Mouse (Mus musculus) limb, embryonic 10.5 days (tissue): Measurements from ENCODE around the gene Hmgb2. TPM values are rescaled to one million over a fixed set of nuclear protein-coding genes. Genes with fewer than 3 reads are reported as not detected.
"Not testable (repeated sequence)": the region's sequence is repeated elsewhere in the genome, so short reads cannot be mapped to it uniquely, and the experiment has no call there.

Source experiments
- DNase-seq: peaks from one replicate; pipeline ENCODE4 v3.0.0-alpha.2; 2017; ENCODE audit warnings: low spot score
- H3K27ac ChIP-seq: fragments of 300-500 bp; sonication (generic); 2 replicates; pipeline ENCODE4 v1.5.1; 2016; ENCODE audit warnings: mild to moderate bottlenecking
- H3K27me3 ChIP-seq: fragments of 300-500 bp; sonication (generic); 2 replicates; pipeline ENCODE4 v1.6.1; 2016; ENCODE audit warnings: low read depth, mild to moderate bottlenecking; ENCODE audit not compliant: poor library complexity, severe bottlenecking
- H3K36me3 ChIP-seq: fragments of 300-500 bp; sonication (generic); 2 replicates; pipeline ENCODE4 v1.6.1; 2016; ENCODE audit warnings: mild to moderate bottlenecking, moderate library complexity
- H3K4me1 ChIP-seq: fragments of 300-500 bp; sonication (generic); 2 replicates; pipeline ENCODE4 v1.6.1; 2016
- H3K4me3 ChIP-seq: fragments of 300-500 bp; sonication (generic); 2 replicates; pipeline ENCODE4 v1.5.1; 2016; ENCODE audit warnings: mild to moderate bottlenecking, moderate library complexity
- H3K9me3 ChIP-seq: fragments of 300-500 bp; sonication (generic); replicated peaks from 2 replicates; pipeline ENCODE4 v1.6.1; 2016; ENCODE audit warnings: mild to moderate bottlenecking
- WGBS: fragments of 180-500 bp; shearing (Covaris S2); methylation state at CpG from one replicate; pipeline ENCODE4 v1.1.7; 2016; 5-methylcytosine and 5-hydroxymethylcytosine counted together
- polyA plus RNA-seq: library from polyadenylated mRNA; unstranded; fragments of >200 nt; fragmentation: Nextera tagmentation; extraction: Ambion mirVana; gene quantifications from 2 replicates; pipeline ENCODE4 v1.2.1, GENCODE M21; 2016

The Hmgb2 gene
- polyA plus RNA-seq, 1 experiment from 2014 or later = 548 TPM

DNA sequence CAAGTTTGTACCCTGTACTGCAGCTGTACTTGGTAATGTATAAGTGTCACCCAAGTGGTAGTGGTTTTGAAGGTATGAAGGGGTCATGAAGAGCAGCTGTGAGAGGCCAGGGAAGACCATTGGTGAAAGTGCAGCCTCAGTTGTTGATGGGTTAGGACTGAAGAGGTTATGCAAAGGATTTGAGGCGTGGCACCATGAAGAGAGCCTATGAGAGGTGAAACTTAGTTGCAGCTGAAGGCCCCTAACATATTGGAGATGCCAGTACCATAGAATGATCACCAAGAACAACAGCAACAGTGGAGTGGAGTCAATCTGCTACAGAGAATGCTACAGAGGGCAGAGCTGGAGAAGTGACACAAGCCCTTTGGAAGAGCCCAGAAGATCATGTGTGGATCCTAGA lies 22.3 kb upstream of the Hmgb2 start:
- H3K27me3 ChIP-seq = no peaks in the 10 kb centered on the region
- H3K4me1 ChIP-seq = peaks cover 8% of the 10 kb centered on the region
- H3K4me3 ChIP-seq = no peak overlapping the region
- H3K27ac ChIP-seq = no peak overlapping the region
- DNase-seq = no peak
- peaks cover 13% of the 10 kb centered on the region for H3K36me3 ChIP-seq
- no peaks in the 10 kb centered on the region for H3K9me3 ChIP-seq
- WGBS = 91% methylated on average over 1 of the region's 1 CpGs

DNA sequence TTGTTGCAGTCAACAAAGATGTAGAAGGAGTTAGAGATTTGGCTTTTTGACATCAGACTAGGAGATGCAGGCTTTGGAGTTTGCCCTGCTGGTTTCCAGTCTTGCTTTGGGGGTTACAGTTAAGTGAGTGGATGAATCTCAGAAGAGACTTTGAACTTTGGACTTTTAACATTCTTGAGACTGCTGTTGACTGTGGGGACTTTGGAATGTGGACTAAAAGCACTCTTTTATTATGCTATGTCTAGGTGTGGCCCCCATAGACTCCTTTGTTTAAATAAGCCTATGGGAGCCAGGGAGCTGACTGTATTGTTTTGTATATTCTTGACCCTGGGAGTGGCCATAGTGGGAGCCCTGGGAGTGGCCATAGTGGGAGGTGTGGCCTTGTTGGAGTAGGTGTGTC lies 21.8 kb upstream of the Hmgb2 start:
- no peaks in the 10 kb centered on the region for H3K9me3 ChIP-seq
- H3K27ac ChIP-seq = no peak overlapping the region
- no peaks in the 10 kb centered on the region for H3K27me3 ChIP-seq
- no peak overlapping the region for H3K4me3 ChIP-seq
- peaks cover 8% of the 10 kb centered on the region for H3K4me1 ChIP-seq
- DNase-seq = no peak
- H3K36me3 ChIP-seq = peaks cover 7% of the 10 kb centered on the region

DNA sequence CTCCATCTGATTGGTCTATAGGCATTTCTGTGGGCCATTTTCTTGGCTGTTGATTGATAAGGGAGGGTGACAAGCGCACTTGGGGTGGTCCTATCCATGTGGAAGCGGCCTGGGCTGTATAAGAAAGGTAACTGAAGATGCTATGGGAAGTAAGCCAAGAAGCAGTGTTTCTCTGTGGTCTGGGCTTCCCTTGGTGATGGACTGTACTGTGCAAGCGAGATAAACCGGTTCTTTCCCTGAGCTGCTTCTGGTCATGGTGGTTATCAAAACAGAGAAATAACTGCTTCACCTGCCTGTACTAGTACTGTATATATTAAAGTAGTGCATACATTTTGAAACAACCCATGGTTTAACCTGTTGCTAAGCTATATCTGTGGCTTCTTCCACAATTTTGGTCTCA lies 19.8 kb upstream of the Hmgb2 start:
- Histone ChIP-seq H3K27me3 (no peaks in the 10 kb centered on the region), H3K4me1 (no peaks in the 10 kb centered on the region), H3K27ac (no peak overlapping the region), H3K36me3 (no peaks in the 10 kb centered on the region), H3K4me3 (no peak overlapping the region), H3K9me3 (no peaks in the 10 kb centered on the region)
- WGBS = 92% methylated on average over 4 of the region's 4 CpGs
- DNase-seq = no peak

DNA sequence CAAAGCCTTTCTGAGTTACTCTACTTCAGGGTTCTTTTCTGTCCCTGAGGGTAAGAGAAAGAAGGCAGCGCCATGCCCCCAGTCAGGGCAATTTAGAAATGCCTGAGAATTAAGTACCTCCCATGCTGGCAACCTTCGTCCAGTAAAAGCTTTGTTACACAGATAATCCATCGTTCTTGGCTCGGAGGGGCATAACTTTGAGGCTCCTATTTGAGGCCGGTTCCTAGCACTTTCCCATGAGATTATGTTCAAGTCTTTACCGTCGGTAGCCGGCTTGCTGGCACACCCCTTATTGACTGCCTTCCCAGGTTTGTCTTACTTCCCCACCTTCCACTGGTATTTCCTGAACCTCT lies 13.2 kb upstream of the Hmgb2 start:
- H3K27me3 ChIP-seq = no peaks in the 10 kb centered on the region
- no peak overlapping the region for H3K4me3 ChIP-seq
- no peaks in the 10 kb centered on the region for H3K36me3 ChIP-seq
- no peak for DNase-seq
- no peaks in the 10 kb centered on the region for H3K4me1 ChIP-seq
- no peak overlapping the region for H3K27ac ChIP-seq
- 82% methylated on average over 8 of the region's 8 CpGs for WGBS
- no peaks in the 10 kb centered on the region for H3K9me3 ChIP-seq

DNA sequence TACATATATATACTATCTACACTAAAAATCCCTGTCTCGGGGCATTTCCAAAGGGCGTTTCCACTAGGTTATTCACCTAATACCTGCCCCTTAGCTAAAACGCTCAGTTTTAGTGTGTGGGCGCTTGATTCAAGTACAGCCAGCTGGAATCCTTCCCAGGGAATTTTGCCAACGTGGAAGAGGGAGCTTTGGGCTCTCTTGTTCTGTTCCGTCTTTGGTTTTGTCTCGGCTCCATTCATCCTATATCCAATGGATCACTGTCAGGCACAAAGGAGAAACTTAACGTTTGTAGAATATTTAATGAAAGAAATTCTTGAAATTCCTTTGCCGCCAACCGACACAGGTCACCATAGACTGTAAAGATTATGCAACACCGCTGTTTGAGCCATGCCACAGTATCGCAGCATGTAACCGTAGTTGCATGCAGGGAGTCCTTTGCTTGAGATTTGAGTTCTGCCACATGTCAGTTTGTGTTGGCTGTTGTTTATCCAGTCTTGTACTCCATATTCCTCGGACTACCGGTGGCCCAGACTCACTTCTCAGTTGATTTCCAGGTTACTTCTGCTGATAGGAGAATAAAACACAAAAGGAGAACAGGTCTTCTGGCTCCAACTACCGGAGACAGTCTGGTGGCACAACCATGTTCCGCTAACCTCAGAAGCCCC lies 12.7 kb upstream of the Hmgb2 start:
- Histone ChIP-seq H3K4me1 (no peaks in the 10 kb centered on the region), H3K27ac (no peak overlapping the region), H3K36me3 (no peaks in the 10 kb centered on the region), H3K27me3 (no peaks in the 10 kb centered on the region), H3K9me3 (no peaks in the 10 kb centered on the region), H3K4me3 (no peak overlapping the region)
- DNase-seq = no peak
- 79% methylated on average over 17 of the region's 17 CpGs for WGBS

DNA sequence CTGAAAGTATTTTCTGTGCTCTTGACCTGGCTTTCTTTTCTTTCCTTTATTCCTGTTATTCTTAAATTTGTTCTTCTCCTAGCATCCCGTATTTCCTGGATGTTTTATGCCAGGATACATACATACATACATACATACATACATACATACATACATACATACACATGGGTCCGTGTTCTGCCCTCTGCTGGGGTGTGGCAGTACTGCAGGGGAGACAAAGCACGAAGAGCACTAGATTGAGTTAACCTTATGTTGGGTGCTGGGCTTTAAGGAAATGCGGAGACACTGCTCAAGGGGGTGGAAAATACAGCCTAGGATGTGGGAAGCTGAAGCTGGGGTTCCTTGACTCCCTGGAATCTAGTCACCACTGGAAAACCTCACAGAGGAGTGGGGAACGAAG lies 8.1 kb upstream of the Hmgb2 start:
- H3K9me3 ChIP-seq = no peaks in the 10 kb centered on the region
- WGBS = 57% methylated on average over 5 of the region's 5 CpGs
- peak; percentile 86 for DNase-seq
- no peaks in the 10 kb centered on the region for H3K36me3 ChIP-seq
- H3K4me1 ChIP-seq = 0 out of 2 replicates have a peak, but pooled peaks cover 3% of the 10 kb centered on the region
- no peak overlapping the region for H3K27ac ChIP-seq
- no peak overlapping the region for H3K4me3 ChIP-seq
- H3K27me3 ChIP-seq = no peaks in the 10 kb centered on the region

DNA sequence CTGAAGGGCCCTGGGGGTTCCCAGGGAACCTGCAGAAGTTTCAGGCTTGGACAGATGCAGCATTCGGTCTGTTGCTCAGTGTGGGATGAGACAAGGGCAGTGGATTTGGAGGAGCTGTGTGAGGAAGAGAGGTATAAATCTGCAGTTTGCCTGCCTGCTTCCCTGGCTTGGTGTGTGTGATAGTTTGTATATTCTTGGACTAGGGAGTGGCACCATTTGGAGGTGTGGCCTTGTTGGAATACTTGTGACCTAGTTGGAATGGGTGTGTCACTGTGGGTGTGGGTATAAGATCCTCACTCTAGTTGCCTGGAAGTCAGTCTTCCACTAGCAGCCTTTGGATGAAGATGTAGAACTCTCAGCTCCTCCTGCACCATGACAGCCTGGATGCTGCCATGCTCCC lies 6.2 kb upstream of the Hmgb2 start:
- not testable (repeated sequence) for H3K27me3 ChIP-seq, H3K4me1 ChIP-seq, H3K36me3 ChIP-seq, DNase-seq, H3K27ac ChIP-seq, H3K9me3 ChIP-seq, H3K4me3 ChIP-seq
- WGBS = 83% methylated on average over 1 of the region's 1 CpGs

DNA sequence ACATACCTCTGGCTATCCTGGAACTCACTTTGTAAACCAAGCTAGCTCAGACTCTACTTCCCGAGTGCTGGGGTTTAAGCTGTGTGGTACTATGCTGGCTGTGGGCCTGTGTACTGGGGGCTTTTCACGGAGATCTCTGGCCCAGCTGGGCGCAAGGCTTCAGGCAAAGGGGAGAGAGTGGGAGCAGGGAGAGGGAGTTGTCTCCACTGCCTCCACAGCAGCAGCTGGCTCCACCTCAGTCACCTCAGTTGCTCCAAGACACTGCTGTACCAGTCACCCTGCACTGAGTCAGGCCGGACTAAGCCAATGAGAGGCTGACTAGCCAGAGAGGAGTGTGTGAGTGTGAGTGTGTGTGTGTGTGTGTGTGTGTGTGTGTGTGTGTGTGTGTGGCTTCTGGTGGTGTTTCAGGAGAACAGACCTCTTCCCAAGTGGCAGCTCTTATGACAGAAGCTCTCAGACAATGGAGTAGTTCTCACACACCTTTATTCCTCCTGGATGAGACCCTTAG lies 4.1 kb upstream of the Hmgb2 start:
- 88% methylated on average over 4 of the region's 4 CpGs for WGBS
- peaks cover 1% of the 10 kb centered on the region for H3K36me3 ChIP-seq
- H3K9me3 ChIP-seq = no peaks in the 10 kb centered on the region
- no peaks in the 10 kb centered on the region for H3K27me3 ChIP-seq
- no peak overlapping the region for H3K4me3 ChIP-seq
- H3K27ac ChIP-seq = no peak overlapping the region
- H3K4me1 ChIP-seq = peaks cover 13% of the 10 kb centered on the region; the same call in 1 of the 2 replicates
- DNase-seq = no peak

DNA sequence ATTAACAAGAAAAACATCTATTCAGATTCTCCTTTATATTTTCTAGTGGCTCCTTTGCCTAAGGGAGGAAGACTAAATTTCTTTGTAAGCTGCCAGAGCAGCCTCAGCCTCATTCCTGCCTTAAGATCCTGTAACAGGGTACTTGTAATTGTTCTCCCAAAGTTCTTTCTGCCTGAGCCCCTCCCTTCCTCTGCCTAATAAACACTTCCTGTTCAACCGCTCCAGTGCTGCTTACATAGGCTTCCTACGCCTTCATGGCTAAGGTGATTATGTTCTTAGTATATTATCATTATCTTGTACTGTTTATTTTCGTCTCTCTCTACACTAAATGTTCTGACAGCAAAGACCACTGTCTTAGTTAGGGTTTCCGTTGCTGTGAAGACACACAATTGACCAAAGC lies 3.0 kb upstream of the Hmgb2 start:
- no peak for DNase-seq
- no peak overlapping the region for H3K27ac ChIP-seq
- H3K36me3 ChIP-seq = peaks cover 12% of the 10 kb centered on the region
- 86% methylated on average over 4 of the region's 4 CpGs for WGBS
- peaks cover 16% of the 10 kb centered on the region; the same call in 1 of the 2 replicates for H3K4me1 ChIP-seq
- no peak overlapping the region for H3K4me3 ChIP-seq
- no peaks in the 10 kb centered on the region for H3K27me3 ChIP-seq
- H3K9me3 ChIP-seq = no peaks in the 10 kb centered on the region

DNA sequence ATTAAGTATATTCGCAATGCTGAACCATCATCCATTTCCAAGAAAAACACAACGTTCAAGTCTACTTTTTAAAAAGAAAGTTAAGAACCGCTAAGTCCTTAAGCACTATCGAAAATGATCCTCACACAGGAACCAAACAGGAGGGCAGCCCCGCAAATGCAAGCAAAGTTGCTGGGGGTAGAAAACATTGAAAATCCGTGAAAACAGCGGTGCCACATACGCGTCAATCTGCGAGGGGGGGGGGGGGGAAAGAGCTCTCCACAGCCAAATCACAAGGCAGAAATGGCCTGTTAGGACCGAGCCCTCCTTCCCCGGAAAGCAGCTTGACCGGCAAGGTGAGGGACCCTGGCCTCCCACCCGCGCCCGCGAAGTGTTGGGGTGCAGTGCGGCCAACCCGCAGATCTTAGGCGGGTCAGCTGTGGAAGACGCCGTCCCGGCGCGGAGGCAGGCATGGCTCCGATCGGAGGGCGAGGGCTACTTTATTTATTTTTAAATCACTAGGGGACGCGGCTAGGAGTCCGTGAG lies 854 bp upstream of the Hmgb2 start:
- peaks cover 18% of the 10 kb centered on the region; the same call in 1 of the 2 replicates for H3K4me1 ChIP-seq
- H3K27me3 ChIP-seq = no peaks in the 10 kb centered on the region
- 2% methylated on average over 31 of the region's 31 CpGs for WGBS
- no peaks in the 10 kb centered on the region for H3K9me3 ChIP-seq
- DNase-seq = peak; percentile 79
- peaks cover 30% of the 10 kb centered on the region for H3K36me3 ChIP-seq
- peak overlapping the region; percentile 90 for H3K4me3 ChIP-seq
- peak overlapping the region; percentile 100 for H3K27ac ChIP-seq

DNA sequence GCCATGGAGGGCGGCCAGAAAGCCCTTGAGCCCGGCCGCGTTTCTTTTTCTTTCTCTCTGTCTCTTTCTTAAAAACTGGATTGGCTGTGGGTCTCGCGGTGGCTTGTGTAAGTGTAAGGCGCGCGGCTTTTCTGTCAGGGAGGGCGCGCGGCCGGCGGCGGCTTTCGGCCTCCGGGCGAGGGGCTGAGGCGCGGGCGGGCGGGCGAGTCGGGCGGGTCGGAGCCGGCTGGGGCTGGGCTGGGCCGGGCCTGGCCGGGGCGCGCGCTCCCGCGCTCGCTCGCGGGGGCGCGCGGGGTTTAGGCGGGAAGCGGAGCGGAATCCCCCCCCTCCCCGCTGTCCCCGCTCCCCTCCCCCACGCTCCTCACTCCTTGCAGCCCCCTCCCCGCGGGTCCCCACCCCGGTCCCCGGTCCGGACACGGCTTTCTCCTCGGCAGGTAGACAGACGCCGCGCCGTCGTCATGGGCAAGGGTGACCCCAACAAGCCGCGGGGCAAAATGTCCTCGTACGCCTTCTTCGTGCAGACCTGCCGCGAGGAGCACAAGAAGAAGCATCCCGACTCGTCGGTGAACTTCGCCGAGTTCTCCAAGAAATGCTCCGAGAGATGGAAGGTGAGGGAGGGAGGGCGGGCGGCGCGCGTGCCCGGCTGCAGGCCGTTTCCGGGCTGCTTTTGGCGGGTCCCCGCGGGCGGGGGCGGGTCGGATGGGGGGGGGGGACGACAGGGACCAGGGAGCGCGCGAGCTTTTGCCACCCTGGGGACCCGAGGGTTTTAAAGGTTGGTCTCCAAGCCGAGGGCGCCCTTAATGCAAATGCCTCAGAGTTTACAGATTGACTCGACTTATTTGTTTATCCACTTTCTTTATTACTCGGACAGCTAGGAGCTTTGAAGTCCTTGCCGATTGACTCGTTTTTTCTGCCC lies 692 bp downstream of the Hmgb2 start:
- H3K27me3 ChIP-seq = no peaks in the 10 kb centered on the region
- no peaks in the 10 kb centered on the region for H3K9me3 ChIP-seq
- peak overlapping the region; percentile 100 for H3K27ac ChIP-seq
- peaks cover 45% of the 10 kb centered on the region for H3K36me3 ChIP-seq
- peak; percentile 77 for DNase-seq
- H3K4me1 ChIP-seq = peaks cover 18% of the 10 kb centered on the region; the same call in 1 of the 2 replicates
- H3K4me3 ChIP-seq = peak overlapping the region; percentile 90
- WGBS = under 1% methylated on average over 90 of the region's 96 CpGs

DNA sequence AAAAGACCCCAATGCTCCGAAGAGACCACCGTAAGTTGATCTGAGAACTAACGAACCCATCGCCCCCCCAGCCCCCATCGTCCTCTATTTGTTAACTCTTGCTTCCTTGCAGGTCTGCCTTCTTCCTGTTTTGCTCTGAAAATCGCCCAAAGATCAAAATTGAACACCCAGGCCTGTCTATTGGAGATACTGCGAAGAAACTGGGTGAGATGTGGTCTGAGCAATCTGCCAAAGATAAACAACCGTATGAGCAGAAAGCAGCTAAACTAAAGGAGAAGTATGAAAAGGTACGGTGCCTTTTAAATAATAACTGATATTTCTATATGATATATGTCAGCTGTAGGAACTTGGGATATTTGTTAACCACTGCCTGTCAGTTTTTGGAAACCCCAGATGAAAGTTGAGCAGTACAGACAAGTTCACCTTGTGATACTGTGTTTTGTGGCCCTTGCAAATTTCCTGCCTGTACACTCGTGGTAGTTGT lies 1.5 kb downstream of the Hmgb2 start:
- peaks cover 15% of the 10 kb centered on the region; the same call in 1 of the 2 replicates for H3K4me1 ChIP-seq
- H3K36me3 ChIP-seq = peaks cover 53% of the 10 kb centered on the region
- DNase-seq, H3K9me3 ChIP-seq, H3K27me3 ChIP-seq: not testable (repeated sequence)
- 37% methylated on average over 10 of the region's 10 CpGs for WGBS
- peak overlapping the region; percentile 90 for H3K4me3 ChIP-seq
- peak overlapping the region; percentile 100 for H3K27ac ChIP-seq

DNA sequence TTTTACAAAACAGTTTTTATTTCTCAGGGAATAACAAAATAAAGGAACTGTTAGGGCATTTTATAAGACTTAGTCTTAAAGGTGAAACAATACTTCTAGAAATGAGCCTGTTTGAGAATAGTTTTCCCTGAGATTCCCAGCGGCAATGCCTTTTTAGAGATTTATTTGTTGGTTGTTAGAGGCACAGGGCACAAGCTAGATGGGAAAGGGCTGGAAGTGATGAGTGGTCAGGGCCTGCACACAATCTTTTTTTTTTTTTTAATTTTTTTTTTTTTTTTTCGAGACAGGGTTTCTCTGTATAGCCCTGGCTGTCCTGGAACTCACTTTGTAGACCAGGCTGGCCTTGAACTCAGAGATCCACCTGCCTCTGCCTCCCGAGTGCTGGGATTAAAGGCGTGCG lies 5.0 kb downstream of the Hmgb2 start:
- H3K36me3 ChIP-seq = peaks cover 67% of the 10 kb centered on the region
- not testable (repeated sequence) for DNase-seq, H3K27me3 ChIP-seq, H3K9me3 ChIP-seq, H3K27ac ChIP-seq, H3K4me3 ChIP-seq, H3K4me1 ChIP-seq
- WGBS = 94% methylated on average over 4 of the region's 5 CpGs
